Mouse (Mus musculus) small intestine, adult 2 months (tissue): ENCODE results near the gene Cyp26b1.

ENCODE experiments used
- CTCF ChIP-seq: fragments of 200-500 bp; IDR thresholded peaks from 2 replicates; pipeline ENCODE4 v1.5.1; 2012; ENCODE audit warnings: low read depth, mild to moderate bottlenecking, control low read depth, inconsistent platforms, low read length, moderate library complexity, mixed read lengths; ENCODE audit not compliant: insufficient replicate concordance, insufficient read length; ENCODE audit errors: extremely low read depth
- POLR2A ChIP-seq: fragments of 200-500 bp; IDR thresholded peaks from 2 replicates; pipeline ENCODE4 v1.6.1; 2012; ENCODE audit warnings: low read depth, mild to moderate bottlenecking, control low read depth, inconsistent platforms, low read length, moderate library complexity

DNA sequence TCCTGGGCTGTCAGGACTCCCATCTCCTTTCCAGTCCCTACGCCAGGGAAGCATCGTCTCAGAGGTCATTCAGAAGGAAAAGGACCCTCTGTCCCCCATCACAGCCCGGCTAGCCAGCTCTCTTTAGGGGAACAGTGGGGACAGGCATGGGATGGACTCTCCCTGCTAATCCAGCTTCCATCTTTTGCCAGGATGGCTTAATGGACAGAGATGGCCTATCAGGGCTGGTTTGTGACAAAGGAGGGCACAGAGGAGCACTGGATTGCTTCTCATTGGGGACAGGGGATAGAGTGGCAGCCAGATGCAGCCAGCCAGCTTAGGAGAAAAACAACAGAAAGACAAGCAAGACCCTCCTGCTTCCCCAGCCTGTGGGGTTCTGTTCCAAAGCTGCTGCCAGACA, 918 bp upstream of the Cyp26b1 start:
- no peak for TF ChIP-seq POLR2A
- TF ChIP-seq CTCF, result no peak
